Mouse (Mus musculus) ES-E14 (cell line): ENCODE measurements around the gene Bag6. TPM values are rescaled to one million over a fixed set of nuclear protein-coding genes. Genes with fewer than 3 reads are reported as not detected.

Experiments used
- DNase-seq: peaks from one replicate; pipeline ENCODE4 v3.0.0-alpha.2; 2013; ENCODE audit warnings: low read depth, low spot score
- H3K27ac ChIP-seq: 2 replicates; pipeline ENCODE4 v1.5.1; 2012; ENCODE audit warnings: low read depth, mild to moderate bottlenecking, low read length, moderate library complexity, mixed read lengths; ENCODE audit not compliant: poor library complexity, insufficient read depth, severe bottlenecking
- H3K36me3 ChIP-seq: 2 replicates; pipeline ENCODE4 v1.6.1; 2012; ENCODE audit warnings: mild to moderate bottlenecking, low read length, moderate library complexity, mixed read lengths; ENCODE audit not compliant: control insufficient read depth, poor library complexity, insufficient read depth, severe bottlenecking
- H3K4me1 ChIP-seq, 2 experiments: fragments of 150-350 bp in 1 of 2; sonication (generic) in 1 of 2; 2 replicates each; pipeline ENCODE4 v1.6.1; 2012; ENCODE audit warnings: low read length in 2 of 2, mild to moderate bottlenecking in 1 of 2, mixed read lengths in 1 of 2; ENCODE audit not compliant: control insufficient read depth in 2 of 2, insufficient read depth in 2 of 2, poor library complexity in 1 of 2
- H3K4me3 ChIP-seq, 2 experiments: fragments of 150-350 bp in 1 of 2; sonication (generic) in 1 of 2; 2 replicates each; pipeline ENCODE4 v1.5.1; 2012; ENCODE audit warnings: low read length in 2 of 2, low read depth in 1 of 2, mild to moderate bottlenecking in 1 of 2, mixed read lengths in 1 of 2; ENCODE audit not compliant: insufficient read depth in 1 of 2, poor library complexity in 1 of 2, severe bottlenecking in 1 of 2
- H3K9ac ChIP-seq: 2 replicates; pipeline ENCODE4 v1.6.1; 2012; ENCODE audit warnings: low read depth, mild to moderate bottlenecking, low read length, mixed read lengths; ENCODE audit not compliant: poor library complexity, insufficient read depth, severe bottlenecking
- H3K9me3 ChIP-seq: fragments of 150-350 bp; sonication (generic); 2 replicates; pipeline ENCODE4 v1.6.1; 2012; ENCODE audit warnings: low read depth, mild to moderate bottlenecking, low read length; ENCODE audit not compliant: control insufficient read depth, insufficient read depth
- CHD2 ChIP-seq: IDR thresholded peaks from 2 replicates; pipeline ENCODE4 v1.6.1; 2014; ENCODE audit warnings: mild to moderate bottlenecking, low read depth, low read length, inconsistent platforms
- HCFC1 ChIP-seq: IDR thresholded peaks from 2 replicates; pipeline ENCODE4 v1.6.1; 2012; ENCODE audit warnings: low read length, inconsistent platforms, borderline replicate concordance; ENCODE audit not compliant: insufficient read depth
- MAFK ChIP-seq: IDR thresholded peaks from 2 replicates; pipeline ENCODE4 v1.6.1; 2014; ENCODE audit warnings: mild to moderate bottlenecking, low read depth, low read length, inconsistent platforms; ENCODE audit not compliant: insufficient read depth
- ZC3H11A ChIP-seq: IDR thresholded peaks from 2 replicates; pipeline ENCODE4 v1.6.1; 2012; ENCODE audit warnings: low read depth, mild to moderate bottlenecking, inconsistent platforms, low read length, borderline replicate concordance
- ZNF384 ChIP-seq: IDR thresholded peaks from 2 replicates; pipeline ENCODE4 v1.6.1; 2012; ENCODE audit warnings: low read depth, low read length, inconsistent platforms
- in situ Hi-C, 2 experiments: fragments of 600-800 bp; cut with MboI; formaldehyde crosslinking; loops; one replicate each; pipeline ENCODE4 v1.15.1; 2025; ENCODE audit warnings: low sequenced_read_pairs in 2 of 2, inconsistent platforms in 1 of 2; ENCODE audit not compliant: unreplicated experiment in 2 of 2
- total RNA-seq: library from RNA; depleted of rRNA; stranded (reverse); fragments of 300-350 nt; gene quantifications from 2 replicates; pipeline ENCODE4 v1.2.3, GENCODE M21; 2012

Bag6 gene
- total RNA-seq, 1 experiment: 208 TPM

GRCm38 (mm10) chr17:35133517-35133916, 1.5 kb upstream of the Bag6 start:
- Histone ChIP-seq H3K9ac (no peak overlapping the region; the same call in 1 of the 2 replicates), H3K9me3 (no peaks in the 10 kb centered on the region), H3K4me3 (no peak overlapping the region), H3K27ac (no peak overlapping the region), H3K4me1 (peaks cover 0 to 7% of the 10 kb centered on the region in 2 experiments; a peak in 2 of 4 replicates), H3K36me3 (peaks cover 4% of the 10 kb centered on the region)
- TF ChIP-seq HCFC1 (no peak), MAFK (no peak), ZNF384 (no peak), CHD2 (no peak), ZC3H11A (no peak)
- in situ Hi-C loops: no loop called here
- no peak for DNase-seq

- TF ChIP-seq CHD2 (peak; percentile 40; the same call in 1 of the 2 replicates), ZC3H11A (no peak)
- in situ Hi-C loops: no loop called here
- Histone ChIP-seq H3K27ac (peak overlapping the region; percentile 94), H3K4me3 (peak overlapping the region; percentile 68 to 95), H3K4me1 (peaks cover 0 to 12% of the 10 kb centered on the region in 2 experiments; a peak in 2 of 4 replicates), H3K9me3 (no peaks in the 10 kb centered on the region), H3K36me3 (peaks cover 23% of the 10 kb centered on the region), H3K9ac (peak overlapping the region; percentile 98)
- DNase-seq: peak; percentile 60
Observed at GRCm38 (mm10) chr17:35135591-35136320, 778 bp downstream of the Bag6 start.

- in situ Hi-C loops: no loop called here
Observed at GRCm38 (mm10) chr17:35139269-35139668, 4.3 kb downstream of the Bag6 start.

GRCm38 (mm10) chr17:35140490-35140996, 5.6 kb downstream of the Bag6 start:
- Histone ChIP-seq H3K9ac (peak overlapping the region; percentile 43; the same call in 1 of the 2 replicates), H3K4me3 (no peak overlapping the region), H3K36me3 (peaks cover 66% of the 10 kb centered on the region), H3K27ac (no peak overlapping the region), H3K4me1 (peaks cover 0 to 13% of the 10 kb centered on the region in 2 experiments; a peak in 2 of 4 replicates), H3K9me3 (no peaks in the 10 kb centered on the region)
- DNase-seq: no peak
- no peak for TF ChIP-seq CHD2
- no peak for TF ChIP-seq ZC3H11A
- no peak for TF ChIP-seq ZNF384
- in situ Hi-C loops: no loop called here

More at GRCm38 (mm10) chr17:35139269-35139668, 4.3 kb downstream of the Bag6 start:
- H3K27ac ChIP-seq: no peak overlapping the region
- H3K36me3 ChIP-seq: peaks cover 53% of the 10 kb centered on the region
- no peaks in the 10 kb centered on the region for H3K9me3 ChIP-seq
- peaks cover 0 to 13% of the 10 kb centered on the region in 2 experiments; a peak in 2 of 4 replicates for H3K4me1 ChIP-seq
- H3K9ac ChIP-seq: peak overlapping the region; percentile 25; the same call in 1 of the 2 replicates
- no peak for DNase-seq
- TF ChIP-seq HCFC1: no peak
- TF ChIP-seq CHD2: no peak
- TF ChIP-seq ZC3H11A: no peak
- no peak for TF ChIP-seq ZNF384
- no peak for TF ChIP-seq MAFK
- H3K4me3 ChIP-seq: no peak overlapping the region

- TF ChIP-seq ZC3H11A (no peak), MAFK (no peak), HCFC1 (no peak), ZNF384 (no peak), CHD2 (no peak)
- H3K9ac ChIP-seq: no peak overlapping the region
Observed at GRCm38 (mm10) chr17:35141971-35142370, 7.0 kb downstream of the Bag6 start.

More at GRCm38 (mm10) chr17:35141971-35142370, 7.0 kb downstream of the Bag6 start:
- peaks cover 80% of the 10 kb centered on the region for H3K36me3 ChIP-seq
- in situ Hi-C loops: no loop called here
- DNase-seq: no peak
- H3K4me3 ChIP-seq: no peak overlapping the region
- no peak overlapping the region for H3K27ac ChIP-seq
- H3K9me3 ChIP-seq: no peaks in the 10 kb centered on the region
- peaks cover 0 to 11% of the 10 kb centered on the region in 2 experiments; a peak in 2 of 4 replicates for H3K4me1 ChIP-seq
